In genomic region chr6:124916695-124917517, GRCm38 (mm10) we compare ENCODE assay signal across 1 mouse cellular context.
TF ChIP-seq lines count a peak whose summit lies in the region.

No protein-coding gene starts in this region.

TF ChIP-seq in MEL, 35 proteins besides CTCF, POLR2A, EP300 and RAD21:
- 0 out of 2 replicates have a peak, but pooled peaks have one; percentile 42 for TF ChIP-seq UBTF (IDR thresholded peaks at IDR 0.05; ENCODE audit: borderline replicate concordance, insufficient read depth, low read depth, low read length)
- TF ChIP-seq SMC3 (IDR thresholded peaks at IDR 0.05; ENCODE audit: low read depth, low read length), result peak; percentile 37; the same call in 1 of the 2 replicates
- TF ChIP-seq USF1 (IDR thresholded peaks at IDR 0.05; ENCODE audit: low read depth, low read length), result no peak
- no peak for TF ChIP-seq GATA1 (IDR thresholded peaks at IDR 0.05; ENCODE audit: low read depth, low read length)
- TF ChIP-seq MXI1 (IDR thresholded peaks at IDR 0.05; ENCODE audit: low read depth, low read length), result peak; percentile 58
- TF ChIP-seq BHLHE40 (IDR thresholded peaks at IDR 0.05; ENCODE audit: borderline replicate concordance, low read depth, low read length), result peak; percentile 41; the same call in 1 of the 2 replicates
- TF ChIP-seq ZMIZ1 (IDR thresholded peaks at IDR 0.05; ENCODE audit: low read depth, low read length), result no peak
- TF ChIP-seq E2F4 (IDR thresholded peaks at IDR 0.05; ENCODE audit: borderline replicate concordance, low read depth, low read length), result no peak
- no peak for TF ChIP-seq MYC (IDR thresholded peaks at IDR 0.05; ENCODE audit: low read depth, low read length)
- TF ChIP-seq ELF1 (IDR thresholded peaks at IDR 0.05; ENCODE audit: low read depth, low read length), result no peak
- peak; percentile 84; the same call in 1 of the 2 replicates for TF ChIP-seq MAZ (IDR thresholded peaks at IDR 0.05; ENCODE audit: low read depth, low read length)
- TF ChIP-seq POLR2AphosphoS2 (IDR thresholded peaks at IDR 0.05; ENCODE audit: low read length), result no peak
- no peak for TF ChIP-seq CHD1 (IDR thresholded peaks at IDR 0.05; ENCODE audit: low read depth, low read length)
- TF ChIP-seq ZC3H11A (IDR thresholded peaks at IDR 0.05; ENCODE audit: low read depth, low read length), result no peak
- no peak for TF ChIP-seq POLR2AphosphoS5 (IDR thresholded peaks at IDR 0.05; ENCODE audit: borderline replicate concordance, low read depth, low read length)
- TF ChIP-seq NRF1 (IDR thresholded peaks at IDR 0.05; ENCODE audit: insufficient read depth, low read depth, low read length, poor library complexity, severe bottlenecking), result no peak
- no peak for TF ChIP-seq ZKSCAN1 (IDR thresholded peaks at IDR 0.05; ENCODE audit: low read depth, low read length)
- TF ChIP-seq TCF12 (IDR thresholded peaks at IDR 0.05; ENCODE audit: low read depth, low read length), result peak; percentile 36; the same call in 1 of the 2 replicates
- no peak for TF ChIP-seq GABPA (IDR thresholded peaks at IDR 0.05; ENCODE audit: low read depth, low read length)
- no peak for TF ChIP-seq TAL1 (IDR thresholded peaks at IDR 0.05; ENCODE audit: low read length)
- no peak for TF ChIP-seq TBP (IDR thresholded peaks at IDR 0.05; ENCODE audit: low read depth, low read length)
- no peak for TF ChIP-seq CHD2 (IDR thresholded peaks at IDR 0.05; ENCODE audit: low read length)
- TF ChIP-seq MAFK (IDR thresholded peaks at IDR 0.05; ENCODE audit: borderline replicate concordance, low read depth, low read length), result no peak
- no peak; the same call in 1 of the 2 replicates for TF ChIP-seq SIN3A (IDR thresholded peaks at IDR 0.05; ENCODE audit: low read length)
- TF ChIP-seq ZNF384 (IDR thresholded peaks at IDR 0.05; ENCODE audit: low read depth, low read length), result peak; percentile 47; the same call in 1 of the 2 replicates
- no peak for TF ChIP-seq KAT2A (conservative IDR thresholded peaks at IDR 0.05; ENCODE audit: low read depth, low read length)
